7 mouse cellular contexts compared by ENCODE assay signal in genomic region chr2:174077004-174077695, GRCm38 (mm10). TPM values are rescaled to one million over a fixed set of nuclear protein-coding genes. Genes with fewer than 3 reads are reported as not detected.
DNase-seq lines count a peak whose midpoint lies in the region; ATAC-seq lines count a peak whose summit lies in the region.

No protein-coding gene starts in this region.

- no peaks in the 10 kb centered on the region for H3K9me3 ChIP-seq in hindbrain, embryonic 15.5 days
- H3K9me3 ChIP-seq in liver, embryonic 15.5 days (replicated peaks) = no peaks in the 10 kb centered on the region

- peak overlapping the region; percentile 87 for H3K4me2 ChIP-seq in hindbrain, embryonic 15.5 days
- peak overlapping the region; percentile 90 for H3K4me2 ChIP-seq in liver, embryonic 15.5 days

- no peaks in the 10 kb centered on the region for H3K36me3 ChIP-seq in hindbrain, embryonic 15.5 days
- no peaks in the 10 kb centered on the region for H3K36me3 ChIP-seq in liver, embryonic 15.5 days (replicated peaks)

- H3K27ac ChIP-seq in hindbrain, embryonic 15.5 days (replicated peaks) = peak overlapping the region; percentile 85
- H3K27ac ChIP-seq in liver, embryonic 15.5 days (replicated peaks) = peak overlapping the region; percentile 76

- DNase-seq in MEL-GATA-1-ER (ENCODE audit: extremely low read depth, low read depth) = peak; percentile 68
- DNase-seq in embryo, embryonic 9.5 days (ENCODE audit: extremely low spot score) = peak; percentile 57
- peak; percentile 47 for DNase-seq in neural tube, embryonic 10.5 days (ENCODE audit: extremely low spot score, low spot score)
- peak; percentile 71 for DNase-seq in thymus, postnatal 4 days

- WGBS in hindbrain, embryonic 15.5 days = under 1% methylated on average over 19 of the region's 19 CpGs
- WGBS in liver, embryonic 15.5 days (ENCODE audit: insufficient replicate concordance) = under 1% methylated on average over 19 of the region's 19 CpGs

- ATAC-seq in CD4-positive, CD25-positive, alpha-beta regulatory T cell, adult 4 months = peak; percentile 75
- no peak for ATAC-seq in hindbrain, embryonic 15.5 days (ENCODE audit: low FRiP score, low read depth)
- ATAC-seq in liver, embryonic 15.5 days (ENCODE audit: insufficient read depth) = no peak

- H3K4me3 ChIP-seq in hindbrain, embryonic 15.5 days = peak overlapping the region; percentile 80
- H3K4me3 ChIP-seq in liver, embryonic 15.5 days (replicated peaks) = peak overlapping the region; percentile 85

- H3K27me3 ChIP-seq in hindbrain, embryonic 15.5 days = no peaks in the 10 kb centered on the region
- peaks cover 6% of the 10 kb centered on the region for H3K27me3 ChIP-seq in liver, embryonic 15.5 days

- H3K9ac ChIP-seq in hindbrain, embryonic 15.5 days = peak overlapping the region; percentile 70
- H3K9ac ChIP-seq in liver, embryonic 15.5 days = peak overlapping the region; percentile 82

- peaks cover 44% of the 10 kb centered on the region for H3K4me1 ChIP-seq in hindbrain, embryonic 15.5 days (replicated peaks)
- H3K4me1 ChIP-seq in liver, embryonic 15.5 days (replicated peaks) = peaks cover 42% of the 10 kb centered on the region

RNA-seq across cellular contexts. Expression of gene Stx16, which starts 1.0 kb away (rescaled TPM):
- 10 to 100 TPM; 18.2 to 20.4 TPM for polyA plus RNA-seq in CD4-positive, CD25-positive, alpha-beta regulatory T cell, adult 4 months (2017; shearing (Covaris generic))
- polyA plus RNA-seq in hindbrain, embryonic 15.5 days (2015; fragmentation: Nextera tagmentation; extraction: Ambion mirVana) = 10.7 and 12.2 TPM in 2 replicates
- 2.7 and 3.1 TPM in 2 replicates for polyA plus RNA-seq in liver, embryonic 15.5 days (2015; fragmentation: Nextera tagmentation; extraction: Ambion mirVana)

RNA-seq across cellular contexts. Expression of gene Npepl1, which starts 33.0 kb away (rescaled TPM):
- 10 to 100 TPM; 21.9 to 24.5 TPM for polyA plus RNA-seq in CD4-positive, CD25-positive, alpha-beta regulatory T cell, adult 4 months (2017; shearing (Covaris generic))
- polyA plus RNA-seq in hindbrain, embryonic 15.5 days (2015; fragmentation: Nextera tagmentation; extraction: Ambion mirVana) = 17.2 and 18.6 TPM in 2 replicates
- polyA plus RNA-seq in liver, embryonic 15.5 days (2015; fragmentation: Nextera tagmentation; extraction: Ambion mirVana) = 29.6 and 33.8 TPM in 2 replicates
